Mouse (Mus musculus) brain, embryonic 18.5 days (tissue): ENCODE measurements around the gene Olfr935.

Experiments used
- DNase-seq: peaks from one replicate; pipeline ENCODE4 v3.0.0-alpha.2; 2012; ENCODE audit warnings: low read depth, low spot score

The Olfr935 gene

DNA sequence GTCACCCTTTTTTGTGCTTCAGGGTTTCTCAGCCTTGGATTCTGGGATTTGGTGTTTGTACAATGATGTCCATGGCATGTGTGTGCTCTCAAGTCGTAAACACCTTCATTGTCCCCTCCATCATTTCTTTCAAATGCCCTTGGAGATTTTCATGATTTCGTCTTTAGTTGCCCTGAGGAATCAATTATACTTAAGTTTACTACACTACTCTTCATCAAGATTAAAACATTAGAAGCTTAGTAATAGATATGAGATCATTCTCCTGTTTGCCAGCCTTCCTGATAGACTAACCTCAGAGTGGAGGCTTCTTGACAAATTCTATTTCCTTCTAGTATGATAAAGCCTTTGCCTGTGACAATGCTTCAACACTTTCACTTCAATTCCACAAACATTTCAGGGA is at the start of gene Olfr935:
Gene Olfr935, minus strand, starts transcription at position 101 of the 400 bp plus-strand sequence.
- DNase-seq = no peak

DNA sequence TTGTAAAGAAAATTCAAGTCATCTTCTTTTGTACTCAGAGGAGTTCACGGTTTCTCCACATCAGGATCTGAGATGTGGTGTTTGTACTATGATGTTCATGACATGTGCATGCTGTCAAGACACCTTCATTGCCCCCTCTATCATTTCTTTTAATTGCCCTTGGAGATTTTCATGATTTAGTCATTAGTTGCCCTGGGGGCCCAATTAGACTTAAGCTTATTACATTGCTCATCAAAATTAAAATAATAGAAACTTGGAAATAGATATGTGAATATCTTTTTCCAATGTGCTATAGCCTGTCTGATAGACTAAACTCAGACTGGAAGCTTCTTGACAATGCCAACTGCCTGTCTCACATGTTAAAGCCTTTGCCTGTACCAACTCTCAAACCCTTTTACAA is 23.8 kb upstream of the Olfr935 start, which contains the start of gene Olfr146:
Gene Olfr146, minus strand, starts transcription at position 101 of the 400 bp plus-strand sequence.
- no peak for DNase-seq

DNA sequence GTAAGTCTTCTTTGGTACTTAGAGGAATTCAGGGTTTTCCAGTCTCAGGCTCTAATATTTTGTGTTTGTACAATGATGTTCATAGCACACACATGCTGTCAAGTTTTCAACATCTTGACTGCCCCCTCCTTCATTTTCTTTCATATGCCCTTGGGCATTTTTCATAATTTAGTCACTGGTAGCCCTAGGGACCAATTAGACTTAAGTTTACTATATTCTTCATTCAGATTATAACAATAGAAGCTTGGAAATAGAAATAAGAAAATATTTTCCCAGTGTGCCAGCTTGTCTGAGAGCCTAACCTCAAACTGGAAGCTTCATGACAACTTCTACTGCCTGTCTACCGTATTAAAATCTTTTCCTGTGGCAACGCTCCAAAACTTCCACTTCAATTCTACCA is 11.3 kb downstream of the Olfr935 start, which contains the start of gene Olfr934:
Gene Olfr934, minus strand, starts transcription at position 101 of the 400 bp plus-strand sequence.
- no peak for DNase-seq

DNA sequence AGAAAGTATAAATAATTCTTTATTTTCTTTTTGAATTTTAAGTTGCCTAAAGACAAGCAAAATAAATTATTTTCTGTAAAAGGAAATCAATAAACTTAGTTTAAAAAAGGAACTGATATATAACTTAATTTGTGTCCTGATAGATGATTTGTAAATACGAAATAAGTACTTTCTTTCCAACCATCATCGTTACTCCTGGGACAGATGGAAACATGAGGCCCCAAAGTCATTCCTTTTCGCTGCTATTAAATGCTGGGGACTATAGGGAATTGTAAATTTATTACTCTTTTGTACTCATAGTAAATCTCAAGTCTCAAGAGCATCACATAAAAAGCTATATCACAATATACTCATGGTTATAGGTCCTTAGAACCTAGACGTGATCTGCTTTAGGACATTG is 27.5 kb downstream of the Olfr935 start, which contains the start of gene Olfr933:
Gene Olfr933, plus strand, starts transcription at position 301 of the 400 bp plus-strand sequence.
- DNase-seq = no peak

DNA sequence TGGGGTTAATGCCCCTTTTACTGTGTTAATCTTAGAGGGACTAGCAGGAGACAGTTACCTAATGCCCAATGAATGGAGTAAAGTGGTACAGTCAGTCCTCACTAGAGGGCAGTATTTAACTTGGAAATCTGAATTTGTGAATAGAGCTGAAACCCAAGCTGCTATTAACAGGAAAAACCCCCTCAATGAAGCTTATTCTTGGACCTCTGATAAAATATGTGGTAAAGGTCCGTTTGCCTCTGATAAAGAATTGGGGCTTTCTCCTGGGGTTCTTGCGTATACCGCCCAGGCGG is 45.4 kb downstream of the Olfr935 start:
- DNase-seq = no peak

DNA sequence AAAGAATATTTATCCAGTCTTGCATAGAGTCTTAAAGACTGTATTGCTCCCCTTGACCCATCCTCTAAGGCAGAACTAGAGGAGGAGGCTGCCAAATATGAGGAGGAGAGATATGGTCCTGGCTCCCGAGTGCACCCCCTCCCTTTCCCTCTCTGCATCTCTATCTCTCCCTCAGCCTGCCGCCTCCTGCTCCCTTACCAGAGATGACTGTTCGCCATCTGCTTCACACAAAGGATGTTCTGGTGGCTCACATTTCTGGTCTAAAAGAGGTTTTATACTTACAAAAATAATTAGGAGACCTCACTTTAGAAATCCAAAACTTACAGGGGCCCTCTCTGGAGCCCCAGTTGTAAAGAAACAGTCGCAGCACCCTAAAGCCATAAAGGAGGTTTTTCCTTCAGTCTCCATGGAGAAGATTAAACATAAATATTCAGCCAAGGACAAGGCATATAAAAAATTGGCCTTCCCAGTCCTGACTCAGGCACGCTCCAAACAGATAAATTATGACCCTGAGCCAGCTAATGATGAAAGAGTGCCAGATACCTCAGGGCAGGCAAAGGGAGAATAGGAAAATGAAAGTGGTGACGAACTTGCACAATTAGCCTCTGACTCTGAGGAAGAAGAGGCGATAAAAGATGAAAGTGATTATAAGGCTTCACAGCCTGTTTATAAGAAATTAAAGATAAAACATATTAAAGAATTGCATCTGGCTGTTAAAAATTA is 45.9 kb downstream of the Olfr935 start:
- no peak for DNase-seq
